9 mouse cellular contexts compared by ENCODE assay signal in genomic region chr10:121886805-121887204, GRCm38 (mm10).
DNase-seq lines count a peak whose midpoint lies in the region; ATAC-seq and TF ChIP-seq lines count a peak whose summit lies in the region.
"Had no signal": no experiment of that assay in that cellular context is flagged by ENCODE, and none has a peak within 500 bp of the region (broad histone marks: within the 10 kb centered on the region; RNA-seq: fewer than 3 reads in every experiment).

No protein-coding gene starts in this region.

- no peak; the same call in 1 of the 2 replicates for ATAC-seq in heart, embryonic 15.5 days (replicated peaks; ENCODE audit: insufficient number of reproducible peaks, insufficient read depth, low FRiP score, low read depth)
- peak; percentile 100 for ATAC-seq in activated CD4-positive, CD25-positive, alpha-beta regulatory T cell, adult 4 months
- peak; percentile 56 for ATAC-seq in hindbrain, embryonic 14.5 days (ENCODE audit: low FRiP score)
- ATAC-seq in lung, embryonic 15.5 days (ENCODE audit: borderline replicate concordance, extremely low read depth, low FRiP score, low TSS enrichment): peak; percentile 59; the same call in 1 of the 2 replicates

- no peaks in the 10 kb centered on the region for H3K9me3 ChIP-seq in heart, embryonic 15.5 days (replicated peaks)
- no peaks in the 10 kb centered on the region for H3K9me3 ChIP-seq in hindbrain, embryonic 14.5 days (ENCODE audit: control insufficient read depth, low read length)
- no peaks in the 10 kb centered on the region for H3K9me3 ChIP-seq in lung, embryonic 15.5 days

- intact Hi-C loops in heart, adult 2 months (cut with DNase I): no loop called here

- no peaks in the 10 kb centered on the region for H3K27me3 ChIP-seq in heart, embryonic 15.5 days
- H3K27me3 ChIP-seq in heart, adult 2 months (ENCODE audit: control insufficient read depth, insufficient read depth, low read length): no peaks in the 10 kb centered on the region
- no peaks in the 10 kb centered on the region for H3K27me3 ChIP-seq in hindbrain, embryonic 14.5 days (ENCODE audit: control insufficient read depth, insufficient read depth, low read length)
- H3K27me3 ChIP-seq in lung, embryonic 15.5 days: no peaks in the 10 kb centered on the region

- H3K4me2 ChIP-seq in heart, embryonic 15.5 days: no peak overlapping the region
- H3K4me2 ChIP-seq in hindbrain, embryonic 14.5 days (replicated peaks): no peak overlapping the region
- H3K4me2 ChIP-seq in lung, embryonic 15.5 days: no peak overlapping the region

- H3K4me3 ChIP-seq in heart, embryonic 15.5 days: no peak overlapping the region
- no peak overlapping the region for H3K4me3 ChIP-seq in heart, adult 2 months
- no peak overlapping the region for H3K4me3 ChIP-seq in hindbrain, embryonic 14.5 days (replicated peaks; ENCODE audit: low read length)
- no peak overlapping the region for H3K4me3 ChIP-seq in lung, embryonic 15.5 days
- H3K4me3 ChIP-seq: erythroblast, embryonic 14.5 days had no signal

- TF ChIP-seq EP300 in heart, adult 2 months (IDR thresholded peaks at IDR 0.05; ENCODE audit: insufficient read depth, low read depth, low read length): no peak

- whole genome bisulfite sequencing in heart, embryonic 15.5 days: 38% methylated on average over 6 of the region's 6 CpGs
- WGBS in heart, adult 2 months: 12% methylated on average over 6 of the region's 6 CpGs
- WGBS in hindbrain, embryonic 14.5 days: 23% methylated on average over 6 of the region's 6 CpGs
- 30% methylated on average over 6 of the region's 6 CpGs for WGBS in lung, embryonic 15.5 days

- TF ChIP-seq CTCF in heart, adult 2 months (IDR thresholded peaks at IDR 0.05): no peak

- no peaks in the 10 kb centered on the region for H3K79me2 ChIP-seq in heart, adult 2 months (replicated peaks; ENCODE audit: control insufficient read depth, insufficient read depth, low read length)

- TF ChIP-seq POLR2A in heart, adult 2 months (IDR thresholded peaks at IDR 0.05; ENCODE audit: insufficient read depth, low read depth, low read length): no peak

- H3K9ac ChIP-seq in heart, embryonic 15.5 days: no peak overlapping the region
- H3K9ac ChIP-seq in heart, adult 2 months (ENCODE audit: low read depth, low read length): no peak overlapping the region
- no peak overlapping the region for H3K9ac ChIP-seq in hindbrain, embryonic 14.5 days
- H3K9ac ChIP-seq in lung, embryonic 15.5 days: no peak overlapping the region

- H3K36me3 ChIP-seq in heart, embryonic 15.5 days: no peaks in the 10 kb centered on the region
- H3K36me3 ChIP-seq in heart, adult 2 months (ENCODE audit: control insufficient read depth, insufficient read depth, low read length): no peaks in the 10 kb centered on the region
- H3K36me3 ChIP-seq in hindbrain, embryonic 14.5 days (replicated peaks; ENCODE audit: control insufficient read depth, insufficient read depth): no peaks in the 10 kb centered on the region
- no peaks in the 10 kb centered on the region for H3K36me3 ChIP-seq in lung, embryonic 15.5 days

- peaks cover 20% of the 10 kb centered on the region for H3K4me1 ChIP-seq in heart, embryonic 15.5 days (replicated peaks)
- H3K4me1 ChIP-seq in heart, adult 2 months (ENCODE audit: control insufficient read depth, insufficient read depth, low read length): peaks cover 2% of the 10 kb centered on the region; the same call in 1 of the 2 replicates
- peaks cover 43% of the 10 kb centered on the region for H3K4me1 ChIP-seq in hindbrain, embryonic 14.5 days (replicated peaks; ENCODE audit: control insufficient read depth, insufficient read depth, low read length)
- peaks cover 17% of the 10 kb centered on the region for H3K4me1 ChIP-seq in lung, embryonic 15.5 days

- DNase-seq in heart, adult 2 months: no peak
- DNase-seq in hindbrain, embryonic 14.5 days (ENCODE audit: low spot score): no peak
- DNase-seq in thymus, adult 18-20 months: peak; percentile 9 to 22
- no peak for DNase-seq in urinary bladder, postnatal 4 days (ENCODE audit: low spot score in 2 of 2)
- DNase-seq in ovary, postnatal 36 days (ENCODE audit: low spot score): no peak

- H3K27ac ChIP-seq in heart, embryonic 15.5 days: peak overlapping the region; percentile 14; the same call in 1 of the 2 replicates
- no peak overlapping the region for H3K27ac ChIP-seq in heart, adult 2 months
- peak overlapping the region; percentile 49; the same call in 1 of the 2 replicates for H3K27ac ChIP-seq in hindbrain, embryonic 14.5 days
- peak overlapping the region; percentile 58 for H3K27ac ChIP-seq in lung, embryonic 15.5 days

Comparison
In these comparisons a context has a peak if more than half of its experiments do, and no peak if none do; other contexts are left out.
1. DNase-seq: peak in thymus, adult 18-20 months (2 of 2); none in heart, adult 2 months (0 of 2), hindbrain, embryonic 14.5 days (single experiment), urinary bladder, postnatal 4 days (0 of 2) and ovary, postnatal 36 days (single experiment).